Mouse (Mus musculus) bone marrow macrophage, adult 2 months (primary cell): Measurements from ENCODE around the gene Hspd1.

ENCODE experiments used
- CTCF ChIP-seq: IDR thresholded peaks from 2 replicates; pipeline ENCODE4 v1.5.1; 2012; ENCODE audit warnings: low read depth, mild to moderate bottlenecking, low read length, moderate library complexity
- POLR2A ChIP-seq: IDR thresholded peaks from 2 replicates; pipeline ENCODE4 v1.6.1; 2012; ENCODE audit warnings: mild to moderate bottlenecking, low read depth, low read length, borderline replicate concordance

DNA sequence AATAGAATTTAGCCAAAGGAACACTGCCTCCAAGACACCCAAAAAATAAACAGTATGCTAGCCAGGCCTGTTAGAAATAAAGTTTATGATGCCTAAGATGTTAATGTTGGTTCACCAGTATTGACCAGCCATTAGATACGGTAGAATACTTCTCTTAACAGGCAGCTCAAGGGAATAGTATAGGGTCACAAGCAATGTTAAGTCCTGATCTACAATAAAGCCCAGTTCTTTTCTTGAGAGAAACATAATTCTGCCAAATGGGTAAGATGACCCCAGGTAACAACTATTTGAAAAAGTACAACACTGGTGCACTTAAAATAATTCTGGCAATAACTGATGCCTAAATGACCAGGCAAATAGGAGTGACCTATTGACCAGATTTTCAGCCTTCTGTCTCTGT lies 60.1 kb downstream of the Hspd1 start:
- TF ChIP-seq CTCF (no peak), POLR2A (no peak)
